Mouse (Mus musculus) liver, adult 2 months (tissue): ENCODE results near the gene Arhgef17.

Source experiments
- CTCF ChIP-seq: fragments of 200-500 bp; IDR thresholded peaks from 2 replicates; pipeline ENCODE4 v1.5.1; 2011; ENCODE audit warnings: low read depth, low read length, control low read depth
- POLR2A ChIP-seq: fragments of 200-500 bp; IDR thresholded peaks from 2 replicates; pipeline ENCODE4 v1.6.1; 2011; ENCODE audit warnings: low read length, control low read depth; ENCODE audit not compliant: insufficient read depth; ENCODE audit errors: extremely low read depth

DNA sequence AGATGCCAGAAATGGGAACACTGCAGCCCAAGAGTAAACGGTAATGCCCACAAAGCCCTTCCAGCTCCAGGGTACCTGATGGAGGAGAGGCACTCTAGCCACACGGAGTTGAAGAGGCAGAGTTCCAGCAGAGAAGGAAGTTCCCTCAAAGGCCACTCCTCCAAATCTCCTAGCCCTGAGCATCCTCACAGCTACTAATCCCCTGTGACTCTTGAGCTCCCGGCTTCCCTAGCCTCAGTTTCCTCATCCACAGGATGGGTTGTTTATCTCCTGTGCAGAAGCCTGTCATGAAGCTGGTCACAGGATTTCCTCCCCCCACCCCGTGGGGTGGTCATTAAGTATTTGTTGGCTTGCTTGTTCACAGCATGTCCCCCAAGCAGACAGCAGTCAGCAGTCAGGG is 76.6 kb downstream of the Arhgef17 start:
- TF ChIP-seq CTCF (no peak), POLR2A (no peak)
